Mouse (Mus musculus) intestine, embryonic 15.5 days (tissue): Measurements from ENCODE around the gene Tcte1. TPM values are rescaled to one million over a fixed set of nuclear protein-coding genes. Genes with fewer than 3 reads are reported as not detected.

ENCODE experiments used
- ATAC-seq: fragments of 200-750 bp; cut with Nextera tagmentation; 2 replicates; pipeline ENCODE4 v1.8.0; 2017; ENCODE audit warnings: moderate TSS enrichment, moderate library complexity
- H3K27ac ChIP-seq: fragments of 300-500 bp; sonication (generic); 2 replicates; pipeline ENCODE4 v1.5.1; 2015; ENCODE audit warnings: mild to moderate bottlenecking, inconsistent platforms
- H3K27me3 ChIP-seq: fragments of 300-500 bp; sonication (generic); replicated peaks from 2 replicates; pipeline ENCODE4 v1.6.1; 2015; ENCODE audit warnings: inconsistent platforms
- H3K36me3 ChIP-seq: fragments of 300-500 bp; sonication (generic); 2 replicates; pipeline ENCODE4 v1.6.1; 2015; ENCODE audit warnings: inconsistent platforms
- H3K4me1 ChIP-seq: fragments of 300-500 bp; sonication (generic); replicated peaks from 2 replicates; pipeline ENCODE4 v1.6.1; 2015; ENCODE audit warnings: inconsistent platforms
- H3K4me2 ChIP-seq: fragments of 300-500 bp; sonication (generic); replicated peaks from 2 replicates; pipeline ENCODE4 v1.6.1; 2015; ENCODE audit warnings: mild to moderate bottlenecking, inconsistent platforms
- H3K4me3 ChIP-seq: fragments of 300-500 bp; sonication (generic); replicated peaks from 2 replicates; pipeline ENCODE4 v1.5.1; 2015; ENCODE audit warnings: inconsistent platforms
- H3K9ac ChIP-seq: fragments of 300-500 bp; sonication (generic); 2 replicates; pipeline ENCODE4 v1.6.1; 2015; ENCODE audit warnings: inconsistent platforms
- H3K9me3 ChIP-seq: fragments of 300-500 bp; sonication (generic); 2 replicates; pipeline ENCODE4 v1.6.1; 2016; ENCODE audit warnings: inconsistent platforms
- WGBS: fragments of 180-500 bp; shearing (Covaris S2); methylation state at CpG from one replicate; pipeline ENCODE4 v1.1.7; 2015; 5-methylcytosine and 5-hydroxymethylcytosine counted together
- polyA plus RNA-seq: library from polyadenylated mRNA; unstranded; fragments of >200 nt; fragmentation: Nextera tagmentation; extraction: Ambion mirVana; gene quantifications from 2 replicates; pipeline ENCODE4 v1.2.1, GENCODE M21; 2015

Tcte1 gene
- polyA plus RNA-seq, 1 experiment from 2014 or later = 0.33 TPM

DNA sequence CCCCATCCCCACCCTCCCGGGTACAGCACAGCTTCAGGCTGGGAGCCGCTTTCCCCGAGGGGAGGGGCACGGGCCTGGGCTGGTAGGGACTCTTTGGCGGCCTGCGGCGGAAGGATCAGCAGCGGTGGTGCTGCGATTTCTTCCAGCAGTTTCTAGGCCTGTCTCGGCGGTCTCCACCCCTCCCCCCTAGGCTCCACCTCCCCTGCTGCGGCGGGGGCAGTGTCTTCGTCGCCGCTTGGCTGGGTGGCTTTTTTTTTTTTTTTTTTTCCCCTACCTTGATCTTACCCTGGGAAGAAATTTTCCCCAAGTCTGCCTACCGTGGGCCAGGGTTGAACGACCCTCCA is 50.5 kb downstream of the Tcte1 start:
- Histone ChIP-seq H3K4me2 (peak overlapping the region; percentile 78), H3K27me3 (no peaks in the 10 kb centered on the region), H3K4me1 (peaks cover 20% of the 10 kb centered on the region), H3K4me3 (peak overlapping the region; percentile 85), H3K27ac (peak overlapping the region; percentile 96), H3K9ac (peak overlapping the region; percentile 84), H3K9me3 (no peaks in the 10 kb centered on the region), H3K36me3 (peaks cover 27% of the 10 kb centered on the region)
- peak; percentile 75 for ATAC-seq
- WGBS = under 1% methylated on average over 18 of the region's 18 CpGs

- Histone ChIP-seq H3K27ac (peak overlapping the region; percentile 96), H3K4me1 (peaks cover 18% of the 10 kb centered on the region), H3K9ac (peak overlapping the region; percentile 84), H3K36me3 (peaks cover 22% of the 10 kb centered on the region), H3K4me2 (peak overlapping the region; percentile 78), H3K27me3 (no peaks in the 10 kb centered on the region), H3K9me3 (no peaks in the 10 kb centered on the region), H3K4me3 (peak overlapping the region; percentile 85)
- ATAC-seq = peak; percentile 70
- WGBS = 3% methylated on average over 17 of the region's 17 CpGs
These were observed 51.0 kb downstream of the Tcte1 start for GRCm38 (mm10) chr17:45574129-45574761.

DNA sequence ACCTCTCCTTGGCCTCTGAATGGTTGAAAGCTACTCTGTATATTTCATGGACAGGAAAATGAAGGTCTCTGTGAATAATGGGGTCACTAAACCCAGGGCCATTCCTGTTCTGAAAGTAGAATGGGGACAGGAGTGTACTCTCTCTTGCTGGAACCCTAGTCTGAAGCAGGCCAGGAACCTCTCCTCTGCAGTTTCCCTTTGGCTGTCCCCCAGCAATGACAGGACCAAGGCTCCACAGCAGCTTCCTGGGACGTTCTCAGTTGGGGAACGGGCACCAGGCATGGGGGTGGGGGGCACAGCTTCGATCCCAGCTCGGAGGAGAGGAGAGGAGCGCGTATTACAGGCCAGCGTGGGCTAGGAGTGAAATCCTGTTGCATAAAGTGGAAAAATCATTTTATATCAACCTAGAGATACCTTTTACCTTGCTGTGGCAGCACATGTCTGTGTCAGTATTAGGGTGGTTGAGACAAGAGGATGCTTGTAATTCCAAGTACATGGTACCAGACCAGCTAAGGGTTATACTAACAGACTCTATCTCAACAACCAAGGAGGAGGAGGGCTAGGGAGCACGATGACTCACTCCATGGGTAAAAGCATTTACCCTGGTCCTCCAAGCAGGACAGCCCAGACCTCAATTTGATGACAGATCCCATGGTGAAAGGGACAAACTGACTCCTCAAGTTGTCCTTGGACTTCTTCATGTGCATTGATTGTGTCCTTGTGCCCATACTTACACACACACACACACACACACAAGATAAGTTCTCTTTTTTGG is 52.1 kb downstream of the Tcte1 start:
- no peaks in the 10 kb centered on the region for H3K9me3 ChIP-seq
- H3K27me3 ChIP-seq = no peaks in the 10 kb centered on the region
- 90% methylated on average over 8 of the region's 8 CpGs for WGBS
- no peak overlapping the region for H3K4me3 ChIP-seq
- peaks cover 18% of the 10 kb centered on the region for H3K4me1 ChIP-seq
- no peak for ATAC-seq
- peak overlapping the region; percentile 78 for H3K4me2 ChIP-seq
- H3K9ac ChIP-seq = peak overlapping the region; percentile 21
- H3K27ac ChIP-seq = peak overlapping the region; percentile 96
- peaks cover 12% of the 10 kb centered on the region for H3K36me3 ChIP-seq

- no peak overlapping the region for H3K9ac ChIP-seq
- WGBS = 59% methylated on average over 5 of the region's 5 CpGs
- peaks cover 19% of the 10 kb centered on the region for H3K4me1 ChIP-seq
- ATAC-seq = no peak
- no peaks in the 10 kb centered on the region for H3K27me3 ChIP-seq
- no peak overlapping the region; the same call in 1 of the 2 replicates for H3K27ac ChIP-seq
- H3K9me3 ChIP-seq = no peaks in the 10 kb centered on the region
- no peak overlapping the region for H3K4me3 ChIP-seq
- H3K4me2 ChIP-seq = no peak overlapping the region
- H3K36me3 ChIP-seq = no peaks in the 10 kb centered on the region
These were observed 55.0 kb downstream of the Tcte1 start for GRCm38 (mm10) chr17:45578242-45578641.

GRCm38 (mm10) chr17:45578843-45579242 is 55.6 kb downstream of the Tcte1 start:
- Histone ChIP-seq H3K27me3 (no peaks in the 10 kb centered on the region), H3K4me2 (no peak overlapping the region), H3K9ac (no peak overlapping the region), H3K4me3 (no peak overlapping the region), H3K9me3 (no peaks in the 10 kb centered on the region), H3K27ac (no peak overlapping the region), H3K4me1 (peaks cover 19% of the 10 kb centered on the region), H3K36me3 (no peaks in the 10 kb centered on the region)
- WGBS = 77% methylated on average over 7 of the region's 7 CpGs
- no peak for ATAC-seq

- Histone ChIP-seq H3K36me3 (no peaks in the 10 kb centered on the region), H3K4me2 (no peak overlapping the region), H3K4me1 (peaks cover 20% of the 10 kb centered on the region), H3K4me3 (no peak overlapping the region), H3K9me3 (no peaks in the 10 kb centered on the region), H3K9ac (no peak overlapping the region), H3K27ac (no peak overlapping the region), H3K27me3 (no peaks in the 10 kb centered on the region)
- ATAC-seq = no peak
- 80% methylated on average over 4 of the region's 4 CpGs for WGBS
These were observed 56.3 kb downstream of the Tcte1 start for GRCm38 (mm10) chr17:45579554-45579953.

DNA sequence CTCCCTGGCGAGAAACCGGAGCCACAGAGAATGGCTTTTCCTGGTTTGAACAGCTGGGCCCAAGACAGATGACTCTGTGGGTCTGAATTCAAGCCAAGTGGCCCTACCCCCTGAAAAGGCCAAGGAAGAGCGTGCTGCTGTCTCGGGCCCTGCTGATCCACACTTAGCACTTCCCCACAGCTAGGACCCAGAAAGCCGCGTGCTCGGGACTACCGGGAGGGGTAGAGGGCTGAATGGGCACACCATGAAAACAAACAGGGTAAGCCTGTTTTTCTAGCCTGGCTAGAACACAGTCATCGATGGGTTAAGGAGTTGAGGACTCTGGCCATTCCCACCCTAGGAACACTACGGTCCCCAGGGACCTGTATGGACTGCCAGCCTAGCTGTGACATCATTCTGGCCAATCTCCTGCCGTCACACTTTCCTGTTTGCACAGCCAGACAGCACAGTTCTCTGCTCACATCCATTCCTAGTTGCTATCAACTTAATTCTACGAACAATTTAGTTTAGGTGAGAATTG is 57.8 kb downstream of the Tcte1 start:
- peaks cover 25% of the 10 kb centered on the region for H3K4me1 ChIP-seq
- H3K9ac ChIP-seq = no peak overlapping the region
- 27% methylated on average over 12 of the region's 12 CpGs for WGBS
- H3K27me3 ChIP-seq = no peaks in the 10 kb centered on the region
- ATAC-seq = peak; percentile 42
- peak overlapping the region; percentile 32; the same call in 1 of the 2 replicates for H3K27ac ChIP-seq
- H3K4me2 ChIP-seq = no peak overlapping the region; the same call in 1 of the 2 replicates
- no peaks in the 10 kb centered on the region for H3K36me3 ChIP-seq
- no peaks in the 10 kb centered on the region for H3K9me3 ChIP-seq
- no peak overlapping the region for H3K4me3 ChIP-seq

- Histone ChIP-seq H3K27ac (no peak overlapping the region; the same call in 1 of the 2 replicates), H3K9ac (no peak overlapping the region), H3K4me3 (no peak overlapping the region), H3K36me3 (no peaks in the 10 kb centered on the region), H3K27me3 (no peaks in the 10 kb centered on the region), H3K4me1 (peaks cover 25% of the 10 kb centered on the region), H3K9me3 (no peaks in the 10 kb centered on the region), H3K4me2 (no peak overlapping the region)
- ATAC-seq = 0 out of 2 replicates have a peak, but pooled peaks have one; percentile 29
- 11% methylated on average over 2 of the region's 2 CpGs for WGBS
These were observed 58.3 kb downstream of the Tcte1 start for GRCm38 (mm10) chr17:45581567-45581983.

DNA sequence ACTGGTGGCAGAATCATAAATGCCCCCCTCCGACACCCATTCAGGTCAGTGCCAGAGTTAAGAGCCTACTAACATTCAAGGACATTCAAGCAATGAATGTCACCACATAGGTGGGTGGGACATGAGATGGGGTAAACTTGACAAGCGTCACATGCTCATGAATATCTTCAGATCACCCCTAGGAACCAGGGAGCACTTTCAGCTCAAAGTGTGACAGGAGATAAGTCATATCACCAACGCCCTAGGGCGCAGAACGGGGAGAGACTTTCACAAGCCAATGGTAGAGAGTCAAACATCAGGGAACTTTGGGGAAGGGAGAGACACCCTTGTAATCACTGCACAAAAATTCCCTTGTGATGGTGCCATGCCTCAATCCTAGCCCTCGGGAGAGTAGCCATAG is 59.0 kb downstream of the Tcte1 start:
- H3K27ac ChIP-seq = no peak overlapping the region
- H3K27me3 ChIP-seq = no peaks in the 10 kb centered on the region
- peaks cover 4% of the 10 kb centered on the region; the same call in 1 of the 2 replicates for H3K36me3 ChIP-seq
- H3K4me3 ChIP-seq = no peak overlapping the region
- WGBS = 94% methylated on average over 6 of the region's 6 CpGs
- H3K9me3 ChIP-seq = no peaks in the 10 kb centered on the region
- peaks cover 25% of the 10 kb centered on the region for H3K4me1 ChIP-seq
- H3K9ac ChIP-seq = no peak overlapping the region
- H3K4me2 ChIP-seq = no peak overlapping the region
- ATAC-seq = no peak

- peaks cover 5% of the 10 kb centered on the region; the same call in 1 of the 2 replicates for H3K36me3 ChIP-seq
- WGBS = 71% methylated on average over 6 of the region's 6 CpGs
- ATAC-seq = no peak
- no peaks in the 10 kb centered on the region for H3K9me3 ChIP-seq
- H3K4me2 ChIP-seq = no peak overlapping the region
- H3K27ac ChIP-seq = no peak overlapping the region
- H3K27me3 ChIP-seq = no peaks in the 10 kb centered on the region
- H3K4me3 ChIP-seq = no peak overlapping the region
- no peak overlapping the region for H3K9ac ChIP-seq
- H3K4me1 ChIP-seq = peaks cover 25% of the 10 kb centered on the region
These were observed 59.6 kb downstream of the Tcte1 start for GRCm38 (mm10) chr17:45582715-45583355.

GRCm38 (mm10) chr17:45584096-45584896 is 61.1 kb downstream of the Tcte1 start:
- no peak overlapping the region for H3K4me3 ChIP-seq
- peak overlapping the region; percentile 80 for H3K27ac ChIP-seq
- H3K27me3 ChIP-seq = no peaks in the 10 kb centered on the region
- H3K4me2 ChIP-seq = peak overlapping the region; percentile 17; the same call in 1 of the 2 replicates
- H3K4me1 ChIP-seq = peaks cover 22% of the 10 kb centered on the region
- H3K36me3 ChIP-seq = peaks cover 5% of the 10 kb centered on the region; the same call in 1 of the 2 replicates
- 37% methylated on average over 12 of the region's 12 CpGs for WGBS
- peak; percentile 31 for ATAC-seq
- no peak overlapping the region for H3K9ac ChIP-seq
- H3K9me3 ChIP-seq = no peaks in the 10 kb centered on the region
